Mouse (Mus musculus) CD4-positive helper T cell, adult 2 months (primary cell): Measurements from ENCODE around the gene Fxyd3.

Experiments
- DNase-seq: peaks from one replicate; pipeline ENCODE4 v3.0.0-alpha.2; 2012; ENCODE audit warnings: low read depth, missing footprints, low spot score

Fxyd3 gene

GRCm38 (mm10) chr7:31072326-31072725 lies 4.2 kb downstream of the Fxyd3 start:
- no peak for DNase-seq

- no peak for DNase-seq
Observed at GRCm38 (mm10) chr7:31070324-31070723, 6.2 kb downstream of the Fxyd3 start.

GRCm38 (mm10) chr7:31069491-31069890 lies 7.0 kb downstream of the Fxyd3 start:
- DNase-seq, result no peak

GRCm38 (mm10) chr7:31067836-31068235 lies 8.7 kb downstream of the Fxyd3 start:
- DNase-seq, result no peak

DNA sequence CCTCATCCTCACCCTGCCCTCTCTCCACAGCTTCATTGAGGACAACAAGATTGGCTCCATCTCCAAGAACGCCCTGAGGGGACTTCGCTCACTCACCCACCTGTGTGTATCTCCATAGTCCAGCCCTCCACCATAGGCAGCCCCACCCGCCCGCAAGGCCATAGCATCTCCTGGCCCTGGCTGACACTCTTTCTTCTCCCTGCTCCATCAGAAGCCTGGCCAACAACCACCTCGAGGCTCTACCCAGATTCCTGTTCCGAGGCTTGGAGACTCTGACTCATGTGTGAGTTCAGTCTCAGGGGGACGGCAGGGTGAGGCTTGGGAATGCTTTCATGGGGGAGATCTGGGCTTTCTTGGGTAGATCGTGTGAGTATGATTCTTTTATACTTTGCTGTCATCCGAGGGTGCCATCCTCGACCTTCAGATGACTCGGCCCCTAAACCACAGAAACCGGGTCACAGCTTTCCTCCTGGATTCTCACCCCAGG lies 13.4 kb downstream of the Fxyd3 start:
- no peak for DNase-seq

DNA sequence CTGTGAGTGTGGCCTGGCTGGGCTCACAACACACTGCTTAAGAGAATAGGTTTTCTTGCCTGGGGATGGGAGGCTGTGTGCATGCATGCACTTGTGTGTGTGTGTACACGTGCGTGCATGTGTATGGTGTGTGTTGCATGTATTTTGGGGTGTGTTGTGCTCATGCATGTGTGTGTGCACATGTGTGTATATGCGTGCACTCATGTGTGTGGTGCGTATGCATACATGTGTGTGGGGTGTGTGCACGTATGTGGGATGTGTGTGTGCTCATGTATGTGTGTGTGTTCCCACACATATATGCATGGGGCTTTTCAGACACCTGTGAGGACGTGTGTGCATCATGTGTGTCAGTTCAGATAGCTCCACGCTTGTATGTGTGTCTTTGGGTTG lies 15.9 kb downstream of the Fxyd3 start:
- no peak for DNase-seq

- no peak for DNase-seq
Observed at GRCm38 (mm10) chr7:31059919-31060620, 16.4 kb downstream of the Fxyd3 start.

GRCm38 (mm10) chr7:31059108-31059507 lies 17.4 kb downstream of the Fxyd3 start, which contains the start of gene Lgi4:
Lgi4 (plus strand) TSS chr7:31059342.
- peak; percentile 71 for DNase-seq

DNA sequence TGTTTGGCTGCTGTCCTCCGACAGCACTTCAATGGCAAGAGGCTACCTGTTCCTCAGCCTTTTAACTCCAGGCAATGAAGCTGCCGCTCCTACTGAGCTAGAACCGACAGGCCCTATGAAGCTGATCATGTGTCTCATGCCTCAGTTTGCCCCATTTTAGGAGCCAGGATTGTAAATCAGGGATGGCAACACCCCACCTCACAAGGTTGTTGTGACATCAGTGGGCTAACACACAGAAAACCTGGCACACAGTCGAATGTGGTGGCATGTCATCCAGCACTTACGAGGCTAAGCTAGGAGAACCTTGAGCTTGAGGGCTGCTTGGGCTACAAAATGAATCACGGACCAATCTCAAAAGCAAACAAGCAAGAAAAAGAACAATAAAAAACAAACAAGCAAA lies 18.3 kb downstream of the Fxyd3 start:
- DNase-seq, result no peak

- DNase-seq, result no peak
Observed at GRCm38 (mm10) chr7:31057730-31058129, 18.8 kb downstream of the Fxyd3 start.

DNA sequence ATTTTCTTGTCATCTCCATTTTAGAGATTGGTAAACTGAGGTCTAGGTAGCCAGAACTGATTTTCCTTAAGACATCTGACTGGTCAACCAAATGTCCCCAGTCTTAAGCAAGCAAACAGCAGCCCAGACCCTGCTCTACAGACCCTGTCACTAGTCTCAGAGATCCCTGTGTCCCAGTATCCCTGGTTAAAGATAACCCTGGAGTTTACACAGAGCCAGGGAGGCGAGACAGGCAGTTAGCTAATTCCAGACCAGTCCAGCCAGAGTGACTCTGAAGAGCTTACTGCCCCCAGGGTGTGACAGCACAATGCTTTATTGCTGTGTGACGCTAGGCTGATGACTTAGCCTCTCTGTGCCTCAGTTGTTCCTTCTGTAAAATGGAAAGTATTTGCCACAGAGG lies 19.4 kb downstream of the Fxyd3 start, which contains the start of gene Fxyd1:
TSS of gene Fxyd1 (minus strand) at position 129 of the 400 bp plus-strand sequence.
- DNase-seq, result no peak

DNA sequence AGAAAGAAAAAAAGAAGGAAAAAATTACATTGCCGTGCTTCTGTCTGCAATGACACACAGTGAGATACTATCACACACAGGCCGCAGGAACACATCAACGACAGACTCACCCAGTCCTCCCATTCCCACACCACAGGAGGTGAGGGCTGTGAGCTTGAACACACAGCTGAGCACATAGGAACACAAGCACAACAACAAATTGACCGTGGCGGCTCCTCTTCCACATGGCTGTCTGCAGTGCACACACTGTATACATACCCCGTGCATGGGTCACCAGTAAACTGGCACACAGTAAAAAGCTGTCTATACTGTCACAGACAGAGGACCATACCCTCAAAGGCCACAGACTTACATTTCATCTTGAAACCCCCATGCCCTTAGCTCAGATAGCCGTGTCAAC lies 20.1 kb downstream of the Fxyd3 start:
- DNase-seq, result no peak

DNA sequence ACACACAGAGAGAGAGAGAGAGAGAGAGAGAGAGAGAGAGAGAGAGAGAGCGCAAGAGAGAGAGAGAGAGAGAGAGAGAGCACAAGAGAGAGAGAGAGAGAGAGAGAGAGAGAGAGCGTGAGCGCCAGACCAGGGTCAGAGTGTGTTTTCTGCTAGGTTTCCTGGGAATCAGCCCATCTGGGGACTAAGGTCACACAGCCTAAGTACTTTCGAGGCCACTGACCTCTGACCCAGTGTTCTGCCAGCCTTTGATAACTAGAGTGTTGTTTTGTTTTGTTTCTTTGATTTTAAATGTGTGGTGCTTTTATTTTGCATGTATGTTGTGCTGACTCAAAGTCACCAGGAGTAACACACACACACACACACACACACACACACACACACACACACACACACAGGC lies 20.6 kb downstream of the Fxyd3 start:
- no peak for DNase-seq

- DNase-seq, result no peak
Observed at GRCm38 (mm10) chr7:31055354-31055824, 21.1 kb downstream of the Fxyd3 start.

GRCm38 (mm10) chr7:31054661-31055320 lies 21.7 kb downstream of the Fxyd3 start:
- DNase-seq, result no peak

DNA sequence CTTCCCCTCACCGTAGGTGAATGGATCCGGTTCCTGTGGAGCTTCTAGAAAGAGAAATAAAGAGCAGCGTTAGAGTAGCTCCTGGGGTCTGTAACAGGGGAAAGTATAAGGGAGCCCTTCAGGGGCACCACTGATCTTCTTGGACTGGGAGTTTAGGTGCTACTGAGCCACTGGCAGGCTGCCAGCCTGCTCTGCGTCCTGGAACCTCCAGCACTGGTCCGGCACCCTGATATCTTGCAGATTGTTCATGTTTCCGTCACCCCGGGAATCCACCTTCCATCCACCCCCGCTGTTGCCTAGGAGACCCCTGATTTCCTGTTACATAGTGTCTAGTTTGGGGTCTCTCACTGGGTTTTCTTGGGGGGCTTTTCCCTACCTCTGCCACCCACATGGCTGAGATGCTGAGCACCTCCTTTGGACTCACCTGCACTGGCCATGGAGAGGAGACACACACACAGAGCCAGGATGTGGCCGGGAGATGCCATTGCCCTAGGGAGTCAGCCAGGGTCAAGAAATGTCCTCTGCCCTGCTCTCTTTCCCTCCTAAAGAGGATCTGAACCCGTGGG lies 22.5 kb downstream of the Fxyd3 start:
- no peak for DNase-seq

GRCm38 (mm10) chr7:31052636-31053434 lies 23.7 kb downstream of the Fxyd3 start:
- peak; percentile 51 for DNase-seq

- no peak for DNase-seq
Observed at GRCm38 (mm10) chr7:31052251-31052635, 24.3 kb downstream of the Fxyd3 start.

GRCm38 (mm10) chr7:31051321-31052021 lies 25.0 kb downstream of the Fxyd3 start, which contains the start of gene Fxyd7:
Fxyd7 (minus strand) TSS chr7:31051467.
- DNase-seq, result peak; percentile 38

DNA sequence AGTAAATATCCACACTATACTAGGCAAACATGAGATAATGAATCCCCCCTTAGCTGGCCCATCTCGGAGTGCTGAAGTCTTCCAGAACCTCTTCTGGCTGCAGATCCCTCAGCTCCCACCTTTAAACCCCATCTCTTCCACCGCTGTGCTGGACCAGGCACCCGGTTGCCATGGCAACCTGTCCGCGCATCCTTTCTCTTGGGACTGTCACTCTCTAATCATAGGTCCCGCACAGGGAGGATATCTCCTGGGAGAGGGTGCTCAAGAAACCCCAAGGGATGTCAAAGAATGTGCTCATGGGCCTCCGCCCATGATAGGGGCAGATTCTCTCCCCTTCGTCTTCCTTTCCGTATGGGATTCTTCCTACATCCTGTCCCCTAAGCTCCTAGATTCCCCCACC lies 25.6 kb downstream of the Fxyd3 start:
- peak; percentile 32 for DNase-seq

DNA sequence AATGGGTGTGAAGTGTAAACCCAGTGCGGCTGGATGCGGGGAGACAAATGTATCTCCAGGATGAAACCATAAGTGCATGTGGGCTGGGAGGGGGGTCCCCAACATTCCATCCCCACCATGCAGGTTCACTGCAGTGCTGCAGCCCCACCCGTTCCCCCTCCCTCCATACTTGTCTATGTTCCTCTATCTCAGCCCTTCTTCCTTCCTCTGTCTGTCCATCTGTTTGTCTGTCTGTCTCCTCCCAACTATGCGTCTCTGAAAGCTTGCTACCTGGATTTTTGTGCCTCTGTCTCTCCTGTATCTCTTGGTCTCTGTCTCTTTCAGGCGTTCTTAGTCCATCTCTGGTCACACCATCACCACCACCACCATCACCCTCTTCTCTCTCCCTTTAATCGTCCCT lies 26.0 kb downstream of the Fxyd3 start:
- DNase-seq, result no peak
